Mouse (Mus musculus): ENCODE measurements around the gene Gm5431.
"Not testable (repeated sequence)": the region's sequence is repeated elsewhere in the genome, so short reads cannot be mapped to it uniquely, and the experiment has no call there.

GRCm38 (mm10) chr11:48946090-48946489 lies 44.1 kb upstream of the Gm5431 start, which contains the start of gene Psme2b:
- not testable (repeated sequence) for TF ChIP-seq CTCF, EP300 (IDR thresholded peaks at IDR 0.05; ENCODE audit: low read depth)

All from liver, embryonic 14.5 days (tissue).